Mouse (Mus musculus) stomach, embryonic 14.5 days (tissue): ENCODE measurements at regions not wholly inside any gene's neighbourhood (a gene's known extent, or its start where the extent isn't known, plus 50 kb on each side); places are given as distances from the start of the nearest gene placed in this dataset.
"Not testable (repeated sequence)": the region's sequence is repeated elsewhere in the genome, so short reads cannot be mapped to it uniquely, and the experiment has no call there.

Experiments used
- ATAC-seq: fragments of 200-750 bp; cut with Nextera tagmentation; 2 replicates; pipeline ENCODE4 v1.8.0; 2017; ENCODE audit warnings: low read depth, moderate TSS enrichment; ENCODE audit not compliant: insufficient number of reproducible peaks, insufficient read depth, low FRiP score
- H3K27ac ChIP-seq: fragments of 300-500 bp; sonication (generic); 2 replicates; pipeline ENCODE4 v1.5.1; 2014; ENCODE audit warnings: mild to moderate bottlenecking, low read length, moderate library complexity, mixed read lengths
- H3K27me3 ChIP-seq: fragments of 300-500 bp; sonication (generic); 2 replicates; pipeline ENCODE4 v1.6.1; 2014; ENCODE audit warnings: low read length, control low read depth, mixed read lengths; ENCODE audit not compliant: control insufficient read depth, insufficient read depth
- H3K36me3 ChIP-seq: fragments of 300-500 bp; sonication (generic); 2 replicates; pipeline ENCODE4 v1.6.1; 2014; ENCODE audit warnings: mild to moderate bottlenecking, control low read depth, low read length, moderate library complexity, mixed read lengths; ENCODE audit not compliant: control insufficient read depth, insufficient read depth
- H3K4me1 ChIP-seq: fragments of 300-500 bp; sonication (generic); 2 replicates; pipeline ENCODE4 v1.6.1; 2014; ENCODE audit warnings: low read length, control low read depth, mixed read lengths; ENCODE audit not compliant: control insufficient read depth, insufficient read depth
- H3K4me2 ChIP-seq: fragments of 300-500 bp; sonication (generic); replicated peaks from 2 replicates; pipeline ENCODE4 v1.6.1; 2014; ENCODE audit warnings: low read depth, low read length, control low read depth
- H3K4me3 ChIP-seq: fragments of 300-500 bp; sonication (generic); 2 replicates; pipeline ENCODE4 v1.5.1; 2014; ENCODE audit warnings: low read depth, low read length, control low read depth
- H3K9ac ChIP-seq: fragments of 300-500 bp; sonication (generic); replicated peaks from 2 replicates; pipeline ENCODE4 v1.6.1; 2014; ENCODE audit warnings: low read depth, mild to moderate bottlenecking, control low read depth, low read length, moderate library complexity, mixed read lengths
- H3K9me3 ChIP-seq: fragments of 300-500 bp; sonication (generic); 2 replicates; pipeline ENCODE4 v1.6.1; 2016; ENCODE audit warnings: low read depth, low read length, control low read depth; ENCODE audit not compliant: control insufficient read depth
- WGBS: fragments of 180-500 bp; shearing (Covaris S2); extraction: QIAGEN DNeasy Blood & Tissue Kit; methylation state at CpG from one replicate; pipeline ENCODE4 v1.1.7; 2014; 5-methylcytosine and 5-hydroxymethylcytosine counted together

- not testable (repeated sequence) for H3K27me3 ChIP-seq, H3K4me2 ChIP-seq, H3K4me3 ChIP-seq, H3K9me3 ChIP-seq, ATAC-seq, H3K4me1 ChIP-seq, H3K9ac ChIP-seq, H3K36me3 ChIP-seq, H3K27ac ChIP-seq
- WGBS: 50% methylated on average over 1 of the region's 1 CpGs
Observed at GRCm38 (mm10) chr6:14499882-14500281, 255.2 kb downstream of the Ppp1r3a start.

- not testable (repeated sequence) for H3K27me3 ChIP-seq, H3K27ac ChIP-seq, H3K4me3 ChIP-seq, H3K36me3 ChIP-seq, H3K9ac ChIP-seq, ATAC-seq, H3K4me2 ChIP-seq, H3K9me3 ChIP-seq, H3K4me1 ChIP-seq
- 83% methylated on average over 3 of the region's 3 CpGs for WGBS
Observed at GRCm38 (mm10) chr6:14486642-14487041, 268.4 kb downstream of the Ppp1r3a start.

GRCm38 (mm10) chr6:14456394-14456793 is 298.7 kb downstream of the Ppp1r3a start:
- Histone ChIP-seq H3K4me1 (no peaks in the 10 kb centered on the region), H3K27ac (no peak overlapping the region), H3K9me3 (no peaks in the 10 kb centered on the region), H3K4me3 (no peak overlapping the region), H3K9ac (no peak overlapping the region), H3K36me3 (no peaks in the 10 kb centered on the region), H3K4me2 (no peak overlapping the region), H3K27me3 (no peaks in the 10 kb centered on the region)
- no peak for ATAC-seq
- 67% methylated on average over 1 of the region's 1 CpGs for WGBS

GRCm38 (mm10) chr6:14453321-14453720 is 301.8 kb downstream of the Ppp1r3a start:
- not testable (repeated sequence) for H3K9me3 ChIP-seq, H3K27ac ChIP-seq, ATAC-seq, H3K4me2 ChIP-seq, H3K9ac ChIP-seq, H3K36me3 ChIP-seq, H3K4me1 ChIP-seq, H3K4me3 ChIP-seq, H3K27me3 ChIP-seq
- WGBS: 78% methylated on average over 3 of the region's 3 CpGs

- no peaks in the 10 kb centered on the region for H3K27me3 ChIP-seq
- H3K36me3 ChIP-seq: no peaks in the 10 kb centered on the region
- no peaks in the 10 kb centered on the region for H3K4me1 ChIP-seq
- no peak overlapping the region for H3K4me3 ChIP-seq
- no peak overlapping the region for H3K9ac ChIP-seq
- H3K27ac ChIP-seq: no peak overlapping the region
- no peak for ATAC-seq
- H3K4me2 ChIP-seq: no peak overlapping the region
- H3K9me3 ChIP-seq: no peaks in the 10 kb centered on the region
- 78% methylated on average over 1 of the region's 1 CpGs for WGBS
Observed at GRCm38 (mm10) chr6:14431751-14432150, 323.3 kb downstream of the Ppp1r3a start.

- no peak overlapping the region for H3K4me2 ChIP-seq
- no peaks in the 10 kb centered on the region for H3K4me1 ChIP-seq
- no peaks in the 10 kb centered on the region for H3K9me3 ChIP-seq
- no peak overlapping the region for H3K4me3 ChIP-seq
- no peaks in the 10 kb centered on the region for H3K36me3 ChIP-seq
- H3K9ac ChIP-seq: no peak overlapping the region
- no peak overlapping the region for H3K27ac ChIP-seq
- 39% methylated on average over 4 of the region's 4 CpGs for WGBS
- no peaks in the 10 kb centered on the region for H3K27me3 ChIP-seq
- peak; percentile 46; the same call in 1 of the 2 replicates for ATAC-seq
Observed at GRCm38 (mm10) chr6:14409772-14410171, 345.3 kb downstream of the Ppp1r3a start.

- no peak overlapping the region for H3K9ac ChIP-seq
- no peak overlapping the region for H3K27ac ChIP-seq
- H3K4me1 ChIP-seq: no peaks in the 10 kb centered on the region
- H3K27me3 ChIP-seq: no peaks in the 10 kb centered on the region
- no peak overlapping the region for H3K4me2 ChIP-seq
- H3K9me3 ChIP-seq: no peaks in the 10 kb centered on the region
- no peak for ATAC-seq
- WGBS: 73% methylated on average over 1 of the region's 1 CpGs
- no peak overlapping the region for H3K4me3 ChIP-seq
- H3K36me3 ChIP-seq: no peaks in the 10 kb centered on the region
Observed at GRCm38 (mm10) chr6:14407754-14408153, 347.3 kb downstream of the Ppp1r3a start.

- no peaks in the 10 kb centered on the region for H3K4me1 ChIP-seq
- no peaks in the 10 kb centered on the region for H3K27me3 ChIP-seq
- WGBS: 56% methylated on average over 5 of the region's 5 CpGs
- no peak for ATAC-seq
- no peak overlapping the region for H3K9ac ChIP-seq
- no peak overlapping the region for H3K4me2 ChIP-seq
- no peak overlapping the region for H3K27ac ChIP-seq
- no peak overlapping the region for H3K4me3 ChIP-seq
- H3K9me3 ChIP-seq: no peaks in the 10 kb centered on the region
- no peaks in the 10 kb centered on the region for H3K36me3 ChIP-seq
Observed at GRCm38 (mm10) chr6:14358280-14358679, 396.8 kb downstream of the Ppp1r3a start.
